Mouse (Mus musculus) CD4-positive, CD25-positive, alpha-beta regulatory T cell, adult 4 months (primary cell): ENCODE measurements around the gene Capn7. TPM values are rescaled to one million over a fixed set of nuclear protein-coding genes. Genes with fewer than 3 reads are reported as not detected.

Source experiments
- ATAC-seq: one replicate; pipeline ENCODE4 v1.8.0; 2017
- polyA plus RNA-seq, 2 experiments: library from polyadenylated mRNA; unstranded; fragments of 100-300 nt; shearing (Covaris generic); gene quantifications; one replicate each; pipeline ENCODE4 v1.2.1; 2017

The Capn7 gene
- polyA plus RNA-seq, 2 experiments from 2014 or later = 16.0 to 18.3 TPM

- no peak for ATAC-seq
Observed at GRCm38 (mm10) chr14:31367951-31368350, 31.5 kb downstream of the Capn7 start.

- no peak for ATAC-seq
Observed at GRCm38 (mm10) chr14:31369377-31369776, 32.9 kb downstream of the Capn7 start.

- no peak for ATAC-seq
Observed at GRCm38 (mm10) chr14:31374390-31374789, 38.0 kb downstream of the Capn7 start.

GRCm38 (mm10) chr14:31376331-31376730 is 39.9 kb downstream of the Capn7 start:
- ATAC-seq = no peak

- no peak for ATAC-seq
Observed at GRCm38 (mm10) chr14:31382276-31382675, 45.8 kb downstream of the Capn7 start.

GRCm38 (mm10) chr14:31383470-31384050 is 47.1 kb downstream of the Capn7 start:
- ATAC-seq = peak; percentile 30

GRCm38 (mm10) chr14:31384366-31385323 is 48.2 kb downstream of the Capn7 start:
- no peak for ATAC-seq

- ATAC-seq = no peak
Observed at GRCm38 (mm10) chr14:31385406-31385805, 49.0 kb downstream of the Capn7 start.

- peak; percentile 47 for ATAC-seq
Observed at GRCm38 (mm10) chr14:31385977-31386697, 49.7 kb downstream of the Capn7 start.

- ATAC-seq = peak; percentile 72
Observed at GRCm38 (mm10) chr14:31387301-31387981, 51.0 kb downstream of the Capn7 start.

- ATAC-seq = peak; percentile 16
Observed at GRCm38 (mm10) chr14:31388086-31388872, 51.8 kb downstream of the Capn7 start.

GRCm38 (mm10) chr14:31389421-31390147 is 53.1 kb downstream of the Capn7 start:
- ATAC-seq = peak; percentile 58

- ATAC-seq = no peak
Observed at GRCm38 (mm10) chr14:31392300-31392699, 55.9 kb downstream of the Capn7 start.

GRCm38 (mm10) chr14:31392873-31393545 is 56.6 kb downstream of the Capn7 start:
- ATAC-seq = no peak

- no peak for ATAC-seq
Observed at GRCm38 (mm10) chr14:31393546-31393890, 57.1 kb downstream of the Capn7 start.

GRCm38 (mm10) chr14:31393936-31394630 is 57.6 kb downstream of the Capn7 start:
- no peak for ATAC-seq

- no peak for ATAC-seq
Observed at GRCm38 (mm10) chr14:31394822-31395532, 58.5 kb downstream of the Capn7 start.

GRCm38 (mm10) chr14:31395629-31396199 is 59.3 kb downstream of the Capn7 start:
- no peak for ATAC-seq

- ATAC-seq = no peak
Observed at GRCm38 (mm10) chr14:31396428-31396827, 60.0 kb downstream of the Capn7 start.
